Mouse (Mus musculus) left cerebral cortex, postnatal 4 days (tissue): Measurements from ENCODE around the gene Rbfox1. TPM values are rescaled to one million over a fixed set of nuclear protein-coding genes. Genes with fewer than 3 reads are reported as not detected.

Experiments used
- DNase-seq: peaks from one replicate; pipeline ENCODE4 v3.0.0-alpha.2; 2022
- intact Hi-C: fragments of 180-260 bp; cut with DNase I; formaldehyde crosslinking; loops from one replicate; pipeline ENCODE4 v1.15.1; 2025
- total RNA-seq, 2 experiments: library from RNA; stranded (reverse); gene quantifications; 2 replicates each; pipeline ENCODE4 v1.2.3; 2021

Rbfox1 gene
- total RNA-seq, 2 experiments from 2014 or later = 244 to 249 TPM

DNA sequence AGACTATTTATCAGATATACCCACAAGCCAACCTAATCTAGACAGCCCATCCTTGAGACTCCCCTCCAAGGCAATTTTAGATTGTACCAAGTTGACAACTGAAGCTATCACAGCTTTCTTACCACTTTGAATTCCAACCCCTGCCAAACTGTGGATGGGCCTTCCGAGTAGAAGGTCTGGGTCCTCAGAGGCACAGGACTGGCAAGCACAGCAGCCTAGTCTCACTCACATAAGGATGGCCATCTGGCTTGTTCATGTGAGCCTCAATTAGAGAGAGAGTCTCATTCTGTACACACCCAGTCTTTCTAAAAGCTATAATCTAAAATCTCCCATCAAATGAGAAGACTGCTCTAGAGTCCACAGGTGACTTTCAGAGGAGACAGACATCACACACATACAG, 1173.4 kb downstream of the Rbfox1 start:
- intact Hi-C loops = no loop called here

GRCm38 (mm10) chr16:7059596-7059995, 1174.4 kb downstream of the Rbfox1 start:
- no peak for DNase-seq
- intact Hi-C loops = no loop called here

More for the DNA sequence above, 1173.4 kb downstream of the Rbfox1 start:
- no peak for DNase-seq

DNA sequence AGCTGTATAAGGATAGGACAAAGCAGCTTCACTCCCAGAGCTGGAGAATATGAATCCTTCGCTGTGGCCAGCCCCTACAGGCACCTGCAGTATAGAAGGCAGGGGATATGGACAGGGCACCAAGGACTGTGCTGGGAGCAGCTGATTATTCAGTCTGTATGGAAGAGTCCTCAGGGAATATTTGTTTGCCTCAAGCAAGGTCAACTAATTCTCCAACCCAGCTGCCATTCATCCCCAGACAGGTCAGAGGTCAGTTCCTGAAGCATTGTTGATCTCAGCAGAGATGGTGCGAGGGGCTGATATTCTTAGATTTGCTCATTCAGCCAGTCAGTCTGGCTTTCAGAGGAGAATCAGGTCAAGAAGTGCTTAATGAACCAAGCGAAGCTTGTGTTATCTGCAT, 1175.7 kb downstream of the Rbfox1 start:
- DNase-seq = no peak

DNA sequence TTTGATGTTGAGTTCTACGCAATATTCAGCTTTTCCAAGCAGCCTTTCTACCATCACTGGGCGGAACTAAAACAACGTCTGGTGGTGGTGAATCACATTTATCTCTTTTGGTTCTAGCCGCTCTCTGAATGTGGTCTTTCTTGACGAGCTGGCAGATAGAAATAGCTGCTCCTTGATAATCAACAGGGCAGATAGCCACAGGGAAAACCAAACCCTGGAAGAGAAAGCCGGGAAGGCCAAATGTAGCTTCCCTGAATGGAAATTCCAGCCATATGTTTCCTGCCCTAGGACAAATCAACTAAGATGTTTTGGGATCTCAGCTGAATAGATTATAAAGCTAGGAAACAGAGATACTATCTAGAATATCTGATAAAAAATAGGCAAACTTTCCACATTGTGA, 1177.4 kb downstream of the Rbfox1 start:
- no peak for DNase-seq
- intact Hi-C loops = loop anchor here (5.0 kb wide), 1 partner anchor 855 kb away; no protein-coding TSS in a partner anchor

More for the DNA sequence above, 1175.7 kb downstream of the Rbfox1 start:
- intact Hi-C loops = loop anchor here (5.0 kb wide), 1 partner anchor 856 kb away; no protein-coding TSS in a partner anchor

GRCm38 (mm10) chr16:7067109-7067508, 1182.0 kb downstream of the Rbfox1 start:
- intact Hi-C loops = no loop called here
- DNase-seq = no peak

GRCm38 (mm10) chr16:7069599-7069998, 1184.4 kb downstream of the Rbfox1 start:
- intact Hi-C loops = no loop called here
- no peak for DNase-seq

DNA sequence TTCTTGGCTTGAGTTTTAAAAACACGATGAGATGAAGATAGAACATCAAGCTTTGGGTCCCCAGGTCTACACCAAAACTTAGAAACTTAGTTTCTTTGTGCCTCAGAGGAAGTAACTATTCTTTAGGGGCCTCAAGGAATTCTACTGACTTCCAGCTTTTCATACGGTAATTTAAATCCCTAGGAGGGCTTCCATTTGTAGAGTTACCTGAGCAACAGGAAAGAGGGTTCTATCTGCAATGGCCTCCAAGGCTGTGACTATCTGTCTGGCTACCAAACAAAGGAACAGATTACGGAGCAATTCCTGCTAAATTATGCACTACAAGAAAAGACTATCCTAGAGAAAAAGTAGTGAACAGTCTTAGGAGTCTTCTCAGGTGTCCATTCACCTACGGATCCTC, 1189.6 kb downstream of the Rbfox1 start:
- no peak for DNase-seq
- intact Hi-C loops = no loop called here

GRCm38 (mm10) chr16:7075749-7076148, 1190.6 kb downstream of the Rbfox1 start:
- DNase-seq = peak; percentile 17
- intact Hi-C loops = no loop called here

DNA sequence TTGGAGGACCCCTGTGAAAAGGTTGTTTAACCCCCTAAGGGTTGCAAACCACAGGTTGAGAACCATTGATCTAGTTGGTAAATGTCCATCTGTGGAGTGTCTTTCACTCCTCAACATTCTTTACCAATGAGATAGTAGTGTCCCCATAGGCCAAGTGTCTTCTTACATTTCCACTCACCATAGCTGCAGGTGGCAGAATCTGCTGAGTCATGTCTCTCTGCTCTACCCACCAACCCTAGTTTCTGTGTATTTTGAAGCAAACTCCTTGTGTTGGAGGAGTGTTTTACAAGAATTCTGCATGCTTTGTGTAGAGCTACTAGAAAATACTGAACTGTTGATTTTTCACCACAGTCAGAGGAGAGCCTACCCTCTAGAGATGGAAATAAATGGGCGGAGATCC, 1191.2 kb downstream of the Rbfox1 start:
- no peak for DNase-seq
- intact Hi-C loops = no loop called here

DNA sequence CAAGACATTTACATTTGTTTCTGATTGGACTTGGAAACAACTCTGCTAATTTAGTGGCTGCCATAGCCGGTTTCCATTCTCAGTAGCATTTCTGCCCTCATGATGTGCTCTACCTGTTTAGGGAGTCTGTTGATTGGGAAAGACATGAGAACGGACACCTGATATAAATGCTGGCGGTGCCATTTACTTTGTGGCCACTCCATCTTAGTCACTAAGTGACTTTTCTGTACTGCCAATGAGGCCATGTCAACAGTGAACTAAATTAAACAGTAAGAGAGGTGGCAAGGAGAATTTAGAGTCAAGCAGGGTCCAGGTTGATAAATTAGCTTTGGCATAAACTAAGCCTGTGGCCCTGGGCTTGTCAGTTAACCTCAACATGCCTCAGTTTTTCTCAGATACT, 1191.6 kb downstream of the Rbfox1 start:
- intact Hi-C loops = no loop called here

GRCm38 (mm10) chr16:7081074-7081568, 1196.0 kb downstream of the Rbfox1 start:
- DNase-seq = peak; percentile 60
- intact Hi-C loops = no loop called here

More for the DNA sequence above, 1191.6 kb downstream of the Rbfox1 start:
- no peak for DNase-seq

DNA sequence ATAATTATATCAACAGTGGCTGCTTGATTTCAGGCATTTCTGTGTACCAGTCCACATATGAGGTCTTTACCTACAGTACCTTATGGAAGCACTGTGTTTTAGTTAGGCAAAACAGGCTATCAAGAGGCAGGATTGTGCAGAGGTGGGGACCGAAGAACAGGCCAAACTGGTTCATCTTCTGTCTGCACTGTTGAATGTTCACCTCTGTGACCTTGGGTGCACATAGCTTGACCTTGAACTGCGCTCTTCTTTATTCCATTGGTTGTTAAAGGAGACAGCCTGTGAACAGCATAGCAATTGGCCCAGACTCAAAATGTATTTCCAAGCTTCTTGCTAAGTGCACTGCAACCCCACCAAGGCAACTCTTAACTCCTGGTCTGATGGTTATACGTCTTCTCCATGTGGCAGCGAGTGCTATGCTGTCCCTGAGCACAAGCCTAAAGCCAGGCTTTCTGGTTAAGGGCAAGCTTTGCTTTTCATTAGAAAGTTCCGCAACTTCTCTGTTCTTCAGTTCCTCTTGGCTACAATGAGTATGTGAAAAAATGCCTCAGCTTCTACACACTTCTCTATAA, 1196.6 kb downstream of the Rbfox1 start:
- no peak for DNase-seq
- intact Hi-C loops = no loop called here

GRCm38 (mm10) chr16:7083937-7084336, 1198.8 kb downstream of the Rbfox1 start:
- no peak for DNase-seq
- intact Hi-C loops = no loop called here

DNA sequence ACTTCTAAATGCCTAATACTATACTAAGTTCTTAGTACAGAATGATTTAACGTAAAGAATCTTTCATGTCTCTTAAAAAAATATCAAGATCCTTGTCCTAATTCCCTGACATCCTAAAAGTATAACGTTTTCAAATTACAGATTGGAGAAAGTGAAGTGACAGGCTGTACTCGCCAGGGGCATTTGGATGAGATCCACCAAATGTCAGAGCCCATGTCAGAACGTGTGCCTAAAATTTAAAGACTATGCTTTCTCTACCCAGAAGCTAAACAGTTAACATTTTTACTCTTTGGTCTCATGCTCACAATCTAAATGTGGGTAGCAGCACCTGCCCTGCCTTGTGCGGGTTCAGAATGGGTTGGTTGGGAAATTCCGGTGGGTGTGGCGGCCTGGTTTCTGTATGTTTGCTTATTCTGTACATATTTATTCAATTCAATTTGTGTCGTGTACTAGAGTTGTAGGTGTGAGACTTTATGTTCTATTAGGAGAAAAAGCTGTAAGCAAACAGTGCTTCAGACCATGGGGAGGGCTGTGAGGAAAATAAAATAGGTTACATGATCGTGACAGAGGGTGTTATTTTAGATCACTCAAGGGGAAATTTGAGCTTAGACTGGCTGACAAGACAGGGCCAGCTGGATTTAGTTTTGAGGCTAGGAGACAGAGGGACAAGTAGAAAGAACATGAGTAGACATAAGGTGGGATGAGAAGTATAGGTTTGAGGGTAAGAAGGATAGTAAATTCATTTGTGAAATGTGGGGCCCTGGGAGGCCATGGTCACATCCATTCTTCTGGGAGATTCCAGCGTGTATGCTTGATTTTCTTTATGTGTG, 1203.7 kb downstream of the Rbfox1 start:
- peak; percentile 32 for DNase-seq
- intact Hi-C loops = no loop called here

DNA sequence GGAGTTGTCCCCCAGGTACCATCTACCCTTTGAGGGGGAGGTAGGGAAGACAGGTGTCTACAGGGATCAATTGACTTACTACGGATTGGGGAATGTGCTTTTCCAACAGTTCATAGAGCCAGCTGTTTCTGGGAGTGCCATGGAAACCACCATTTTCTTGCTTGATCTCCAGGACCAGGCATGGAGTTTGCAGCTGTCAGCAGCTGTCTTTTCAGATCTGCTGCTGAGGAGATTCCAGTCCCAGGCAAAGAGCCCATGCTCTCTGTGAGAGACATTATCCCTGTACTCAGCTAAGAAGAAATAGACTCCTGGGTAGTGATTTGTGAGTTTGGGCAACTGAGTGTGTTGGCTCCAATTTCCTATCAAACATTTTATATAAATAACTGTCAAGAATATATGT, 1204.3 kb downstream of the Rbfox1 start:
- DNase-seq = no peak
- intact Hi-C loops = no loop called here

GRCm38 (mm10) chr16:7090205-7090604, 1205.0 kb downstream of the Rbfox1 start:
- intact Hi-C loops = no loop called here
- DNase-seq = no peak

- DNase-seq = no peak
- intact Hi-C loops = no loop called here
Measured at GRCm38 (mm10) chr16:7092811-7093210, 1207.7 kb downstream of the Rbfox1 start.

- intact Hi-C loops = no loop called here
- DNase-seq = no peak
Measured at GRCm38 (mm10) chr16:7093686-7094085, 1208.5 kb downstream of the Rbfox1 start.

DNA sequence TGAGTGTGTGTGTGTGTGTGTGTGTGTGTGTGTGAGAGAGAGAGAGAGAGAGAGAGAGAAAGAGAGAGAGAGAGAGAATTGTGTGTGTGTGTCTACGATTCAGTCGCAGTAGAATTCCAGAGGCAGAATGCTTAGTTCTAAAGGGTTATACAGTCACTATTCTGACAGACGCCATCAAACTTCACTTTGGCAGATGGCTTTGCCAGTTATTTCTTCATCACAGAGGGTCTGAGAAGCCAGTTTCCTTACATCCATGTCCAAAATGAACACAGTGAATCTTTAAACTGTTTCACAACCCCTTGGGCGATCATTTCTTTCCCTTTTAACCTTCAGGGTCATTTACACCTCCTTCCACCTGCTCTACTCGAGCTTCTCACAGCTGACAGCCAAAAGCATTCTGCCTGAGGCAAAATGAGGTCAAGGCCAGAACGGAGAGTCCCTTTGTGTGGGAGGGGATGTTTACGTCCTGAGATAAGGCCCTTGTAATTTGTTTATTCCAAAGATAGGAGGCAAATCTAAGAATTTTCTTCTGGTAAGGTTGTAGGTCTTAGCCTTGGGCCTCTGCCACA, 1209.1 kb downstream of the Rbfox1 start:
- no peak for DNase-seq

GRCm38 (mm10) chr16:7097071-7097470, 1211.9 kb downstream of the Rbfox1 start:
- intact Hi-C loops = no loop called here
- no peak for DNase-seq

More for the DNA sequence above, 1209.1 kb downstream of the Rbfox1 start:
- intact Hi-C loops = no loop called here

GRCm38 (mm10) chr16:7097951-7098710, 1213.0 kb downstream of the Rbfox1 start:
- no peak for DNase-seq
- intact Hi-C loops = no loop called here
